Mouse (Mus musculus) heart, embryonic 11.5 days (tissue): ENCODE results near the gene Rab22a. TPM values are rescaled to one million over a fixed set of nuclear protein-coding genes. Genes with fewer than 3 reads are reported as not detected.
A peak's percentile ranks its signal among the peaks of the same experiment; 100 is the strongest.

Experiments used
- ATAC-seq: fragments of 200-750 bp; cut with Nextera tagmentation; replicated peaks from 2 replicates; pipeline ENCODE4 v1.8.0; 2017; ENCODE audit warnings: moderate library complexity; ENCODE audit not compliant: insufficient number of reproducible peaks, low FRiP score, low TSS enrichment
- H3K27ac ChIP-seq: fragments of 300-500 bp; sonication (generic); 2 replicates; pipeline ENCODE4 v1.5.1; 2014; ENCODE audit warnings: mild to moderate bottlenecking, low read depth, low read length
- H3K27me3 ChIP-seq: fragments of 300-500 bp; sonication (generic); 2 replicates; pipeline ENCODE4 v1.6.1; 2014; ENCODE audit warnings: mild to moderate bottlenecking, low read length, mixed read lengths; ENCODE audit not compliant: control insufficient read depth, insufficient read depth
- H3K36me3 ChIP-seq: fragments of 300-500 bp; sonication (generic); 2 replicates; pipeline ENCODE4 v1.6.1; 2014; ENCODE audit warnings: mild to moderate bottlenecking, low read length, moderate library complexity, mixed read lengths; ENCODE audit not compliant: control insufficient read depth, insufficient read depth
- H3K4me1 ChIP-seq: fragments of 300-500 bp; sonication (generic); 2 replicates; pipeline ENCODE4 v1.6.1; 2014; ENCODE audit warnings: low read length; ENCODE audit not compliant: control insufficient read depth, insufficient read depth
- H3K4me2 ChIP-seq: fragments of 300-500 bp; sonication (generic); 2 replicates; pipeline ENCODE4 v1.6.1; 2014; ENCODE audit warnings: mild to moderate bottlenecking, moderate library complexity
- H3K4me3 ChIP-seq: fragments of 300-500 bp; sonication (generic); 2 replicates; pipeline ENCODE4 v1.5.1; 2014; ENCODE audit warnings: low read depth, low read length
- H3K9ac ChIP-seq: fragments of 300-500 bp; sonication (generic); 2 replicates; pipeline ENCODE4 v1.6.1; 2014; ENCODE audit warnings: mild to moderate bottlenecking, low read depth, low read length, moderate library complexity
- H3K9me3 ChIP-seq: fragments of 300-500 bp; sonication (generic); replicated peaks from 2 replicates; pipeline ENCODE4 v1.6.1; 2016; ENCODE audit warnings: low read length; ENCODE audit not compliant: control insufficient read depth
- WGBS: fragments of 180-500 bp; shearing (Covaris S2); extraction: QIAGEN DNeasy Blood & Tissue Kit; methylation state at CpG from one replicate; pipeline ENCODE4 v1.1.7; 2014; ENCODE audit not compliant: insufficient replicate concordance; 5-methylcytosine and 5-hydroxymethylcytosine counted together
- polyA plus RNA-seq: library from polyadenylated mRNA; unstranded; fragments of >200 nt; fragmentation: Nextera tagmentation; extraction: Ambion mirVana; gene quantifications from 2 replicates; pipeline ENCODE4 v1.2.1, GENCODE M21; 2014

Gene Rab22a
- polyA plus RNA-seq, 1 experiment from 2014 or later = 30.6 TPM

GRCm38 (mm10) chr2:173737222-173737989 is 77.8 kb downstream of the Rab22a start, which contains the start of gene Vapb:
TSS of gene Vapb (plus strand) at chr2:173737511.
- Histone ChIP-seq H3K27me3 (no peaks in the 10 kb centered on the region), H3K27ac (peak within 1 kb of the TSS; percentile 64; the same call in 1 of the 2 replicates), H3K36me3 (no peaks in the 10 kb centered on the region), H3K9me3 (no peaks in the 10 kb centered on the region), H3K9ac (peak within 1 kb of the TSS; percentile 93), H3K4me1 (peaks cover 5% of the 10 kb centered on the region), H3K4me2 (peak within 1 kb of the TSS; percentile 70), H3K4me3 (peak within 1 kb of the TSS; percentile 82)
- peak; percentile 100 for ATAC-seq
- WGBS = 1% methylated on average over 69 of the region's 70 CpGs

- ATAC-seq = no peak
- Histone ChIP-seq H3K36me3 (no peaks in the 10 kb centered on the region), H3K9me3 (no peaks in the 10 kb centered on the region), H3K4me3 (peak overlapping the region; percentile 82), H3K9ac (peak overlapping the region; percentile 93), H3K27me3 (no peaks in the 10 kb centered on the region), H3K4me1 (peaks cover 5% of the 10 kb centered on the region), H3K4me2 (peak overlapping the region; percentile 70), H3K27ac (no peak overlapping the region)
- 66% methylated on average over 9 of the region's 9 CpGs for WGBS
These were observed 78.7 kb downstream of the Rab22a start for GRCm38 (mm10) chr2:173738232-173738631.

DNA sequence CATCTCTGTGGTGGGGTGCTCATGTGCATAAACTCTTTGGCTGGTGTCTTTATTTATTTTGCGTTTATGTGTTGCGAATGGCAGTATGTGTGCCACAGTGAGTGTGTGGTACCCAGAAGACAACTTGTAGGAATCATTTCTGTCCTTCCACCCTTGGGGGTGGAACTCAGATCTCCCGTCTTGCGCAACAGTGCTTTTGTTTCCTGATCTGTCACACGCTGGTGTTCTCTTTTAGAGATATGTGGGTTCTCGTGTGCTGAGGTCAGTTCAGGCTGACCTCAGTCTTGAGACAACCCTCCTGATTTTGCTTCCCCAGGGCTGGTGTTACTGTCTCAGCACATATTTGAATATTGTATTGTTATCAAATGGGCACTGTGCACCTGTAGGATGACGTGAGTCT is 79.5 kb downstream of the Rab22a start:
- ATAC-seq = no peak
- Histone ChIP-seq H3K9me3 (no peaks in the 10 kb centered on the region), H3K27me3 (no peaks in the 10 kb centered on the region), H3K9ac (no peak overlapping the region), H3K4me3 (no peak overlapping the region), H3K36me3 (no peaks in the 10 kb centered on the region), H3K4me2 (no peak overlapping the region), H3K27ac (no peak overlapping the region), H3K4me1 (peaks cover 5% of the 10 kb centered on the region)
- WGBS = 86% methylated on average over 7 of the region's 7 CpGs

DNA sequence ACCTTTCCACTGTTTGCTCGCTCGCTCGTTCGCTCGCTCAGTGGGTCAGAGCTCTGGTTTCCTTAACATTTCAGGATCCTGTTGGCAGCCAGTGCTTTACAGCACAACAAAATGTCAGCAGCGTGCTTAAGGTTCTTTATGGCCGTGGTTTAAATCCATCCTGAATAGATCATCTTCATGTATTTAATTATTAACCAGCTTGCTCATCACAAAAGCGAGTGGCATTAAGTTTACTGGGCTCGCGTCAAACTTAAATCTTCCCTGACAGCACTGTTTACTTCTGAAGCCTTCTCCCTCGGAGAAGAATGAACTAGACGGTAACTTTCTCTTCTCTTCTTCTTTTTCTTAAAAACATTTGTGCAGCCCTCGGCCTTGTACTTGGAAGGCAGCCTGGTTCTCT is 82.5 kb downstream of the Rab22a start:
- Histone ChIP-seq H3K9ac (no peak overlapping the region), H3K36me3 (no peaks in the 10 kb centered on the region; the same call in 1 of the 2 replicates), H3K9me3 (no peaks in the 10 kb centered on the region; the same call in 1 of the 2 replicates), H3K27me3 (no peaks in the 10 kb centered on the region), H3K4me3 (no peak overlapping the region), H3K4me2 (no peak overlapping the region), H3K27ac (no peak overlapping the region), H3K4me1 (peaks cover 8% of the 10 kb centered on the region)
- 88% methylated on average over 13 of the region's 13 CpGs for WGBS
- no peak for ATAC-seq

- H3K36me3 ChIP-seq = no peaks in the 10 kb centered on the region; the same call in 1 of the 2 replicates
- ATAC-seq = no peak
- no peaks in the 10 kb centered on the region; the same call in 1 of the 2 replicates for H3K9me3 ChIP-seq
- no peaks in the 10 kb centered on the region for H3K27me3 ChIP-seq
- H3K4me2 ChIP-seq = no peak overlapping the region
- H3K27ac ChIP-seq = no peak overlapping the region
- peaks cover 8% of the 10 kb centered on the region for H3K4me1 ChIP-seq
- no peak overlapping the region for H3K4me3 ChIP-seq
- 90% methylated on average over 9 of the region's 9 CpGs for WGBS
- H3K9ac ChIP-seq = no peak overlapping the region
These were observed 83.2 kb downstream of the Rab22a start for GRCm38 (mm10) chr2:173742744-173743143.

GRCm38 (mm10) chr2:173744070-173744815 is 84.7 kb downstream of the Rab22a start:
- Histone ChIP-seq H3K27me3 (no peaks in the 10 kb centered on the region), H3K4me1 (peaks cover 4% of the 10 kb centered on the region), H3K9me3 (no peaks in the 10 kb centered on the region; the same call in 1 of the 2 replicates), H3K27ac (no peak overlapping the region), H3K9ac (no peak overlapping the region), H3K4me2 (no peak overlapping the region), H3K4me3 (no peak overlapping the region), H3K36me3 (no peaks in the 10 kb centered on the region; the same call in 1 of the 2 replicates)
- no peak for ATAC-seq
- 83% methylated on average over 7 of the region's 7 CpGs for WGBS

DNA sequence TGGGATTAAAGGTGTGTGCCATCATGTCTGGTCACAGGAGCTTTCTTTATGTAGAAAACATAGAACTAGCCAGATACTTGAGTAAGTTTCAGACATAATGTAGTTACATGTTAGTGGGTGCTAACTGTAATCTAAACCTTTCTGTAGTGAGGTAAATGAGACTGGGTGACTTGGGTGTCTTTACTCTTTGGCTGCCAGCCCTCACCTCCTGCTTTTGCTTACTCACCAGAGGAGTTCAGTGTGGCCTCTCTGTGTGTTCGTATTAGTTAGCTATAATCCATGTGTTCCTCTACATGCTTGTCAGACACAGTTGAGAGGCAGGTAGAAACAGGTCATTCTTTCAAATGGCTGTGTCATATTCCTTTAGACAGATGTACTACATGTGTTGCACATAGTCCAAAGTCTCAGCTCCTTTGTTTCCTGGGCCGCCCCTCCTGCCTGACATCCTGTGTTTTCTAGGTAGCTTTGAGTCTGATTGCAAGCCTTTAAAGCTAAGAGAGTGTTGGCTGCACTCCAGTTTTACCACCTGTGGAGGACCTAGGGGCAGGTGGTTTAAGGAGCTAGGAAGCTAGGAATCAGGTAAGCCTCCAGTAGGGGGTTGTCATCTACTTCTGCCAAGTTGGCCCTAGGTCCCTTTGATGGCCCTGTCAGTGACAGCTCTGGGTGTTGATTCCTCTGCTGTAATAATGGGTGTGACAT is 89.5 kb downstream of the Rab22a start:
- 91% methylated on average over 2 of the region's 2 CpGs for WGBS
- Histone ChIP-seq H3K4me3 (no peak overlapping the region), H3K36me3 (no peaks in the 10 kb centered on the region; the same call in 1 of the 2 replicates), H3K4me2 (no peak overlapping the region), H3K9ac (no peak overlapping the region), H3K27me3 (no peaks in the 10 kb centered on the region), H3K9me3 (no peaks in the 10 kb centered on the region; the same call in 1 of the 2 replicates), H3K4me1 (peaks cover 4% of the 10 kb centered on the region), H3K27ac (no peak overlapping the region)
- ATAC-seq = no peak

DNA sequence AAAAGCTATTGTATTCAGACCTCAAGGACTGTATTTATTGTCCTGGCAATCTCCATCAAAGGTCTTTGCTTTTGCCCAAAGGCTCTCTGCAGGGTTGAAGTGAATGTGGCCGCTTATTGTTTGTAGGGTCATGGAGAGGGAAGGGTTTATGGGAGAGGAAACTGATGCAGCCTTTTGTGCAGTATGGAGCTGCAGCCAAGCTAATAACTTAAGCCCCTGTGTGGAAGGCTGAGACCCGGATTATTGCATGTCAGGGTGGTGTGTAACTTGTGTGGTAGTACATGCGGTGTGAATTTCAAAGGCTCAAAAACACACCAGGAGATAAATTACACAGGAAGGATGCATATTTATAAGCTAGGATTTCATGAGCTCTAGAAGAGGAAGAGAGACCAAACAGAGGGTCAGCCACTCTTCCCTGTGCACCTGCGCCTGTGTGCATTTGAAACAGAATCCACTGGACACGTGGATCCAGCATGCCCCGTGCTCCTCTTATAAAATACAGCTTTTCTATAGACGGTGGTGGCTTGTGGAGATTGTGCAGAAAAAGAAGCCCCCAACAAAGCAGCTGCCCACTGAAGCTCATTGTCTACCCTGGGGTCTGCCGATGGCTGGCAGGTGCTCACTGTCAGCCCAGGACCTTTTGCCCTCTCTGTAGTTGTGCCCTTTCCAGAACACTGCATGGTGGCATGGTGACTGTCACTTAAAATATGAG is 96.0 kb downstream of the Rab22a start:
- Histone ChIP-seq H3K36me3 (no peaks in the 10 kb centered on the region; the same call in 1 of the 2 replicates), H3K27me3 (no peaks in the 10 kb centered on the region), H3K27ac (no peak overlapping the region), H3K4me3 (no peak overlapping the region), H3K9me3 (no peaks in the 10 kb centered on the region), H3K4me2 (no peak overlapping the region), H3K9ac (no peak overlapping the region), H3K4me1 (peaks cover 12% of the 10 kb centered on the region)
- 88% methylated on average over 8 of the region's 8 CpGs for WGBS
- ATAC-seq = no peak
